Mouse (Mus musculus) cerebellum, adult 9-11 months (tissue): Measurements from ENCODE around the gene Adtrp.

Source experiments
- DNase-seq: peaks from one replicate; pipeline ENCODE4 v3.0.0; 2022

Gene Adtrp

DNA sequence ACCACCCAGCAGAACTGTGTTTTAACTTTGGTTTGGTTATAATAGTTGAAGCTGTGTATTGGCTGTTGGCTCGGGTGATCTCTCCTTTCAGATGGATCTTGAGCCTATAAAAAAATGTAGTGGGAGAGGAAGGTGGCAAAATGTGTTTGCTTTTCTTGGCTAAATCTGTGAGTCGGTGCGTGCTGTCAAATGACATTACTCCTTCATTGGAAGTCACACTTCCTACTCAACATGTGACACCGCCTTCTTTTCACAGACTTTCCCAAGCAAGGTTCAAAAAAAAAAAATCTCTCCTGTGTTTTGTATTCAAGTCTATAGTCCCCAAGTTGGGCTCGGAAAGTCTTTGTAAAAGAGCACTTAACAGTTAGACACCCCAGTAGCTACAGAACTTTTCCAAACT is 19.9 kb downstream of the Adtrp start:
- no peak for DNase-seq

DNA sequence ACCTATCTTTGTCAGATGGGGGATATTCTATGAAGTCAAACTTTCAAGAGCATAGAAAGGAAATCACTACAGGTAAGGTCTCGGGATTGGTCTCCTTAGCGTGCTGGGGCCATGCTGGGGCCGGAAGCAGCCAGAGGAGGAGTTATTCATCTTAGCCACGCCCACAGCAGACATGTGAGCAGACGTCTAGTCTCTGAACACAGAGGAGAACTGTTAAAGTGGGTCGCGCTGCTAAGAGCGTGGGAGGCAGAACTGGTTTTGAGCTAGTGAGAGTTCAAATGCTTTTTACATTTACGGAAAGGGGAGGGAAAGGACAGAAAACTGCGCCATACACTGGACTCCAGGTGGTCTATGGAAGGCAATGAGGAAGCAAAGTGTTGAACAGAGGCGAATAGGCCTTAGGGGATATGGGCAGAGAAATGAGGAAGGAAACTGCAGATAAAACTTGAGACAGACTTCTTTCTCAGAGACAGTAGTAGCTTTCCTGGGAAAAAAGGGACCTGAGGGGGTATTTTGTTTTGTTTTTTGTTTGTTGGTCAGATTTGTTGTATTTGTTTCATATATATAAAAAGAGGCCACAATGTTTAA is 22.0 kb downstream of the Adtrp start:
- no peak for DNase-seq

DNA sequence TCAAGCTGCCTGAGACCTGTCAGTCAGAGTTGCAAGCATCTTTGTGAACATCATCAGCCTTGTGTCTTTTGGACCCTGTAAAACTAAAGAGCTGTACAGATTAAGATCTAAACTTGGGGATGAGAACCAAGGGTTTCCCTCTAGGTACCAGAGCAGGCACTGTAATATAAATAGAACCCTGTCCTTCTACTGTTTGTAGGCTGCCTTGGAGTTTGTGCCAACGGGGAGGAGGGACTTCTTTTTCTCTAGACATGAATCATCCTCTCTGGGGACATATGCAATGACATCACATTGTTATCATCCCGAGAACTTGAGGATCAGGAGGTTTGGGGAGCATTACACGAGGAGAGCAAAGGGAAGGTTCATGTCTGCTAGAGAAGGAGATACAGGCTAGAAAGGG is 24.4 kb downstream of the Adtrp start:
- no peak for DNase-seq

DNA sequence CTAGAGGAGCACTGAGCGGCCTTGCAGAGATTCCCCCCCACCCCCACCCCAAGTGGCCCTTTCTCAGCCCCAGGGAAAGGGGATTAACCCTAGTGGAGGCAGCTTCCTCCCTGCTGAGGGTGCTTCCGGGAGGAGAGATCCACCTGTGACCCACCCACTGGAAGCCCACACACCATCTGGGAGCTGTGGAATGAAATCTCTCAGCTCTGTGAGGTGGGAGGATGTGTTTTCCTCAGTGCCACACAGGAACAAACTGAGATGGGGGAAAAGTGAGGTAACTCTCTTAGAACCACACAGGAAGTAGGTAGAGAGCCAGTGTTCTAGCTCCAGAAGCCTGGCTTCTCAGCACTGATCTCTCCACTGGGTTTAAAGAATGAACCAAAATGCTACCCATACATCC is 24.9 kb downstream of the Adtrp start:
- no peak for DNase-seq

DNA sequence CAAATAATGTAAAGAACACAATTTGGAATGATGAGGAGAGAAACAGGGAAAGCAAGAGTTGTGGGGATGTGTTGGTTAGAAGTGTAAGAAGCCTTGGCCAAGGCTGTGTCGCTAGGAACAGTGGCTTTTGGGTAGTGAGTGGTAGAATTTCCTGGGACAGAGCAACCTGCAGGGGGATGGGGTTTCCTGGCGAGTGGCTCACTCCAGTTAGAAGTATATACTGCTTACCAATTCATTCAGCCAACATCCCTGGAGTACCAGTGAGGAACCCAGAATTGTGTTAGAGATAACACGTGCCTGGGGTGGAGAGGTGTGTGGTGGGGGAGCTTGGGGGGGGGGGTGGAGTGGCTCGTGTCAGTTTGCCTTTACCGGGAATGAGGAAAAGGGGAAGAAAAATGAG is 25.4 kb downstream of the Adtrp start:
- DNase-seq = no peak

DNA sequence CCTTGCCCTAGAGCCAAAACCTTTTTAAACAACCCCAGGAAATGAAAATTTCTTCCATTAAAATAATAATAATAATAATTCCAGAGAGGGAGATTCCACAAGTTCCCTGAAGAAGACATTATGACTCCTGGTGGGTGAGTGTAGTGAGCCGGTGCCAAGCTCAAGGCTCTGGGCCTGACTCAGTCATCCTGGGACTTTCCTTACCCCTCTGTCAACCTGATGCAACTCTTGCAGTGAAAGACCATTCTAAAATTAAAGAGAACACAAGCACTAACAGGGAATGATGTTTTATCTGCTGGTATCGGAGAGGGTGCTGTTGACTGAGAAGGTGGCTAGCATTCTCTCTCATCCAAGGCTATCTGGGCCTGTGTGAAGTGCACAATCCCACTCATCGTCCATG is 26.5 kb downstream of the Adtrp start:
- no peak for DNase-seq

DNA sequence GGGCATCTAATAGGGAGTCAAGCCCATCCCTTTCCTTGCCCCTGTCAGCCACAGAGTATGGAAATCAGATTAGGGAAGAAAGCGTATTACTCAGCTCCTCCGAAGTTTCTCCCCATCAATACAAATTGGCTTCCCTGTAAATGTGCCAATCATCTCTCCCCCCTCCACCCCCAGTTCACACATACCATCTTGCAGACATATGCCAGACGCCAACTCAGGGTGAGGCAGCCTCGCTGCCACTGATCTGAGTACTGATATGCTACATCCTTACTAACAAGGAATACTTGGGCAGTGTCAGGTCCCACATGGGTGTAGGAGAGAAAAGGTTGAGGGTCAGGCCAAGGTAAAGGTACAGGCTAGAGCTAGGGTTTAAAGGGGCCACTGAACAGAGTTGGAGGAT is 27.6 kb downstream of the Adtrp start:
- no peak for DNase-seq

DNA sequence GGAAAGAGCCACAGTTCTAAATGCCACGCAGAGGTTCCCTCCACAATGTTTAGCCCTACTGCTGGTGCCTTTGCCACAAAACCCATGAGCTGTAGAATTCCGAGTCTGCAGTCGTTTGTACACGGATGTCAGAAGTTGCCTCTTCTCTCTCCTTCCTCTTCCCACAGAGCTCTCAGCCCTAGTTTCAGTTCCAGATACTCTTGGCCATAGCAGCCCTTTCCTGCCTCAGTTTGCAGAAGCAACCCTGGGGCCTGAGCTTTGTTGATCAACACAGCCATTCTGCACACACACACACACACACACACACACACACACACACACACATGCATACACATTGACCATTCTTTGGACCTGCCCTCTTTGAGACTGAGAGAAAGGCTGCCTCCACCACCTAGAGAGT is 28.0 kb downstream of the Adtrp start:
- no peak for DNase-seq

DNA sequence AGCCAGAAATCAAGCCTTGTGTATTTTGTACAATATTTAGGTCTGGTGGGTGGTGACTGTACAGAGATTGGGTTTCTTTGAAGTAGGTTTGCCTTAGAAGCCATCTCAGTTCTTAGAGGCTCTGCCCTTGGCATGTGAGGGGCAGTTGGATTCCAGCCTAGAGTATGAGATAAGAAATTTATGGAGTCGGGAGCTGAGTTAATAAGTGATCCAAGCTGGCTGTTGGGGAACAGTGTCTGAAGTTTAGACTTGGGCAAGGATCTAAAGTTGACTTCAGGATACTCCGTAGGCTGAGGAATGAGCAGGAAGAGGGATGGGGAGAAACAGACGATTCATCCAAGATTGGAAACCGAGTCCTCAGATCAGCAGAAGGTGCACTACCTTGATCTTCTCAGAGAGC is 29.9 kb downstream of the Adtrp start:
- DNase-seq = no peak

DNA sequence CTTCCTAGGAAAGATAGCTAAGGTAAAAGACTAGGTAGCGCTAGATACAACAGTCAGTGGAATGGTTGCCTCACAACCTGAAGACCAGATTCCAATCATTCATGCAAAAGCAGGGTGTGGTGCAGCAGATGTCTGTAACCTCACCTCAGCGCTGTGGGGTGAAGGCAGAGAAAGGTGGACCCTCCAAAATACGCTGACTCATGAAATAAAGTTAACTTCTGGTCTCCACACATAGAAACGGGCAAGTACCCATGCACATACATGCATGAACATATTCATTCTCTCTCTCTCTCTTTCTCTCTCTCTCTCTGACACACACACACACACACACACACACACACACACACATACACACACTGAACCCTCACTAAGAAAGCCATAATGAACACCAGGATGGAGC is 30.8 kb downstream of the Adtrp start:
- DNase-seq = no peak

DNA sequence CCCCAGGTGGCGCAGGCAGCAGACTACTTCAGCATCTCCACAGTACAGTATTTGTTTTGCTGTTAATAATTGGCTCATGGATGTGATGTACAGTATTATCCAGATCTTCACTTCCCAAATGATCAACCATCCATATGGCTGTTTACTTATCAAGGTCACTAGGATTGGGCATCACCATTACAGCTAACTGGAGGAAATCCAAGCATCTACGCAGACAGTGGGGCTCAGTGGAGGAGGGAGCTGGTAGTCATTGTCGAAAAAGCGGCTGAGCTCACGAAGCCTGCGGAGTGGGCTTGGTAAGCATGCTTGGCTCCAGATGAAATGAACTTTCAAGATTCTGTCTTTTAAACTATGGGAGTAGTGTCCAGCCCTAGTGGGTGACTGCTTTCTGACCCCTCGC is 36.7 kb downstream of the Adtrp start:
- no peak for DNase-seq

DNA sequence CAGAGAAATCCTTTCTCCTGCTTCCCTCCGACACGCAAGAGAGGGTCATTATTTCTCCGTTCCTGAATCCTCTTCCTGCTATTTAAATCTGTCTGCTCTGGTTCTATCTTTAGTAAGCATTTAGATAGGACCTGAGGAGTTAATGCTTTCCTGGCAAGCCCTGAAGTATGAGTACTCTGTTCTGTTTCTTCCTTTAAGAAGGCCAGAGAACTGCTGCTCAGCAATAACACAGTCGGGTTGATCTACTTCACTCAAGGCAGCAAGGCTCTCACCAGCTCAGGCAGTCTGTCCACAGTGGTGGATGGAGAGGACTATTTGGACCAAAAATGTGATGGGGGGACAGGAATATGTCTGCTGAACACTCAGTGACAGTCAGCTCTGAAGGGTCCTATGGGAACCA is 39.7 kb downstream of the Adtrp start:
- no peak for DNase-seq

DNA sequence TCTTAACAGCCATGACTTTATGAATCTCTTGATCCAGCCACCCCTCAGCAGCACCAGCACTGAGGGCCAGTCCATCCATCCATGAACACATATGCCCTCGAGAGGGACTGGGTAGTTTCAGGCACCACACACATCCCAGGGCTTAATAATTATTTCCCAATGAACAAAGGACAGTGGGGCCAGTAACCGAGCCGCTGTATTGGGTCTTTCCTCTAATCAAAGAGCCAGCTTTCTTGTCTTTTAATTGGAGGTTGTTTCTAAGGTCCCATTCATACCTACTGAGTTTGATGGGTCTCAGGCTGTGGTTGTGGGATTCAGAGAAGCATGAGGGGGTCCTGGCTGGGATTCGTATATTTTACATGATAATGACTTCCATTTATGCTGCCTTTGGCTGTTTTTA is 40.2 kb downstream of the Adtrp start:
- no peak for DNase-seq

DNA sequence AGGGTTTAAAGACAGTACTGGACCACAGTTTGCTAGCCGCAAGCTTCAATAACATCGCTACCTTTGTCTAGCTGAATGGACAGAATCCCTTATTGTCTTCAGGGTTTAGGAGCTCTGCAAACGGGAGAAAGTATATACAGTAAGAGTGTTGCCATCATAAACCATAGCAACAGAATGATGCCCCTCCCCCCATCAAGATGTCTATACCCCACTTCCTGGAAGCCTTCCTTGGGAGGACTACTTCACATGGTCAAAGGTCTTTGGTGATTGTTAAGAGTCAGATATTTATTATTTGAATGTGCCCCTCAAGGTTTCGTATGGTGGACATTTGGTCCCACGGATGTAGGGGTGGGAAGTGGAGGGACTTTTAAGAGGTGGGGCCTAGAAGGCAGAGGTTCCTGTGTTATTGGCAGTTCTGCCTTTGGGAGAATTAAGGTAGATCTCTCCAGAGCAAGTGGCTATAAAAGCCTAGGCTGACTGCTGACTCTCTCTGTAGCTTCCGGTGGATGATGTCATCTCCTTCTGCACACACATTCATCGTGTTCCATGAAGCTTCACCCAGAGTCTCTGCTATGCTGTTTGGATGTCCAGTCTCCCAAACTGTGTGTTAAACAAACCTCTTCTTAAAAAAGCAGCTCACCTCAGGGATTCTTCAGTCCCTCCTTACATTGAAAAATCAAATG is 42.2 kb downstream of the Adtrp start:
- no peak for DNase-seq

DNA sequence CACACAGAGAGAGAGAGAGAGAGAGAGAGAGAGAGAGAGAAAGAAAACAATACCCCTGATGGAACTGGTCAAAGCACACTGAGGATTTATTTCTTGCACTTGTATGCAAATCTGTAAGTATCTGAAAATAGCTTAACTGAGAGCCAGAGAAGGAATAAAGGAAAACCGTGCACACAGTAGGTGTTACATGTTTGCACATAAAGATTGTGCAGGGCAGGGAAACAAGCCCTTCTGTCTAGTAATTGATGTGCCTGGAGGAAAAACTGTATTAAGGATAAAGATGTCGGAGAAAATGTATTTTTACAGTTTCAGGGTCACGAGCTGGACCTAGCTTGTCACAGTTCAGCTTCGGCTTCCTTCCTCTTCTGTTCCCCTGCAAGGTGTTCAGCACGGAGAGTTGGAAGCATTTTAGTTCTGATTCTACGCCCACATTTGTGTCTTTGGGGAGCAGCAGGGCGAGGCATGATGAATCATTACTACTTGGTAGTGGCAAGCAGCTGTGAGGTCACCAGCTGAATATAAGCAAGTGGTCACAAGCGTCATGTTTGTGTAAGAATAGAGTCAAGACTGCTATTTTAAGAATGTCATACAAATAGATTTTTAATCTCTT is 43.7 kb downstream of the Adtrp start:
- no peak for DNase-seq

DNA sequence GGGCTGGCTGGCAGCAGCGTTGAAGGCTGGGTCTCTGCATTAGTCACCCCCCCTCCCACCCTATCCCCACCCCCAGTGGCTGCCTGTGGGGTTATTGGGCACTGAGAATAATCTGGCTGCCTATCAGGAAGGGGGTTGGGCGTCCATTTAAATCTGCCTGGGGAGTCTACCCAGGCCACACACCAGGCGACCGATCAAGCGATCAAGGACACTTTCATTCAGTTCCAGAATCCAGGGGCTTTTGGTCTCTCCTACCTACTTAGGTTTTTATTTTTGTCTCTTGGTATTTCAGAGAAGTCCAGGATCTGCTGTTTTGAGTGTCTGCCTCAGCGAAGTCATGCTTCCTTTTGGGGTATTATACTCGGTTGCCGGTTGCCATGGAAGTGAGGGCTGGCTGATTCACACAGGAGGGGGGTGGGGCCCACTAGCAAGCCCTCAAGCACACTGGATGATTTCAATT is 46.3 kb downstream of the Adtrp start:
- peak; percentile 10 for DNase-seq

DNA sequence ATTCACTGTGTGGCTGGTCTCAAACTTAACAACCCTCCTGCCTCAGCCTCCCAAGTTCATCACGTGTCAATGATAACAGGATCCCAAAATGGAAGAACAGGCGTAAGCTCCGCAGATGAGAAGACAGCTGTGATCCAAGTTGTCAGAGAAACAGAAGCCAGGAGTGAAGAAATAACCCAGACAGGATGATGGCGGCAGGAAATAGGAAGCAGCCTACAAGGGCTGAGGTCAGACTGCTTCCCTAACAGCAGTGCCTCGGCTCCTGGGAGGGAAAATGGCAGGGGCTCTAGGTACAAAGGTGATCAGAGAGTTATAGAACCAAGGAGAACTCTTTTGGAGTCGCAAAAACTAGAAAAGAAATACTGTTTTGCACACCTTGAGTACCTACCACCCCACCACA is 54.6 kb downstream of the Adtrp start:
- DNase-seq = no peak

DNA sequence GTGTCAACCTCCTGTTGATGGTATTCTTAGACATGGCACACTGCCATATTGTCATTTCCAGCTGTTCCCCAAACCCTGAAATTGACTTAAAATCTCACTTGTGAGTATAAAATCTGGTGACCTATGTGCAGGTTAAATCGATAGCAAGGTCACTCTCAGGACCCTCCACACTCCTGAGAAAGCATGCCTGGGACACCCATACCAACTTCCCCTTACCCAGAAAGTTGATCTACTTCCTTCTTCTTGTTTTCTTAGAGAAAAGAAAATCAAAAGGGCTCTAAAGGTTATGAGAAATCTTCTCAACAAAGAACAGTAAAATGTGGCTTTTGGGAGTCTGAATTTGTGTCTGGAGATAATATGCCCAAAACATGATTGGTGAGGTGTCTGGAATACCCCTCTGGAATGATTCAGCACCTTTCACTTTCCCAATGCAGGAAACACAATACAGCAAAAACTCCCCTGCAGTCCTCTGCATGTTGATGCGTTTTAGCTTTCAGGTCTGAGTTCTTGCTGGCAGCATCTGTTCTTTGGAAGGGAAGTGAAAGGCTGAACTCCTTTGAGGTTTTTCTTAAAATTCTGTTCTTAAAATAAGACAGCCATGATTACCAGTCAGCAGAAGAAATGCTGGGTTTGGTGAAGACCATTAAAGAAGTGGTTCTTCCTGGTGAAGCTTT is 59.5 kb downstream of the Adtrp start:
- no peak for DNase-seq

DNA sequence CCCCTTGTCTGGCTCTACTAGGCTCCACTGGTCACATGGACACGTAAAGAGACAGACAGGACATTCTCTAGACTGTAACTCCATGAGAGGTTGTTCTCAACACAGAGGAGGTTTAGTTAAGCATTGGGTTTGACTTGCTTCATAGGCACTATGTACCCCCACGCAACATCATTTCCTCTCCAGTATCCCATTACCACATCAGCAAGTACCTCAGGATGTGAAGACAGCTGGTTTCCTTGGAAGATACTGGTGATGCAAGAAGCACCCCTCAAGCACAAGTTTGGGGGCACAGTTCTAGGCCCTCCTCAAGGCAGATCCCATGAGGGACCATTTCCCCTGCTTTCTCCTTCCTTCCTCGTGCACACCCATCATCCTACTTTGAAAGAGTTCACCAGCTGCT is 60.8 kb downstream of the Adtrp start:
- no peak for DNase-seq

DNA sequence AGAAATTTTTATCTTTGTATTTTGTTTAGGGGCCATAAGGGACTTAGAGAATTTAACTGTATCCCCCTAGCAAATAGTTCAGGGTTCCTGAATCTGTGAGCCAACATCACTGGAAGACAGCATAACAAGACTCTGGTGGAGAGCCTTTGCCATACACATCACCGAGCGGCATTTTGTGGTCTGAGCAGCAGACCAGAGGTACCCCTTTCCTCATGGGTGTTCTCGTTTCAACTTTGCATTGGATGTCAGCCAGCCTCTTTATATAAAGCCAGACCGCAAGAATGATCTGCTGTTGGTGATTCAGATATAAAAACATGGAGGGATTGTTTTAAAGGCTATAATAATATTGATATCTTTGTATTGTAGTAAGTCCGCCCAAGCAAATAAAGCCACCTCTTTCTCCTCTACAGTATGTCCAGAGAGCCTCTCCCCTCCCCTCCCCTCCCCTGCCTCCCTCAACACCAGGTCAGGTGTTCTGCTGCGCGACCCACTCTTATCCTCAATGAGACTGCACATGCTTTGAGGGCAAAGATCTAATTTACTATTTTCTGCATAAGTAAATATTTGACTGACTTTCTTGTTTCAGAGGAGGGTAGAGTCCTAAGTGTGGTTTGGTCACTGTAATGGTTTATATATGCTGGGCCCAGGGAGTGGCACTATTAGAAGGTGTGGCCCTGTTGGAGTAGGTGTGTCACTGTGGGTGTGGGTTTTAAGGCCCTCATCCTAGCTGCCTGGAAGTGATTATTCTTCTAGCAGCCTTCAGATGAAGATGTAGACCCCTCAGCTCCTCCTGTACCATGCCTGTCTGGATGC is 62.4 kb downstream of the Adtrp start:
- no peak for DNase-seq

DNA sequence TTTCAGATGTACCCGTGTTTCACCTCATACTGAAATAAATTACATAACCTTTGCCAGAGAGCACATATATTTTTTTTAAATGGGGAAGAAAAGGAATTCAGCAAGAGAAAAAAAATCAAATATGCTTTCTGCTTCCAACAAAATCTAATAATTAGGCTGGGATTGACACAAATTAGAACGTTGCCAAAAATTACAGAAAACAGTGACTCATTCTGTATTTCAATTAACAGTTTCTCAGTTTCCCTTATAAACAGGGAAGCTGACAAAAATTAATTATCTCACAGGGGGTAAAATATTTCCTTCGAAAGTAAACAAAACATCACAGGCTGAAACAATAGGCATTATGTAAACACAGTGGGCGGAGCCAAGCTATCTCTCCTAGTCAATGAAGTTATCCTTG is 67.2 kb downstream of the Adtrp start:
- no peak for DNase-seq

DNA sequence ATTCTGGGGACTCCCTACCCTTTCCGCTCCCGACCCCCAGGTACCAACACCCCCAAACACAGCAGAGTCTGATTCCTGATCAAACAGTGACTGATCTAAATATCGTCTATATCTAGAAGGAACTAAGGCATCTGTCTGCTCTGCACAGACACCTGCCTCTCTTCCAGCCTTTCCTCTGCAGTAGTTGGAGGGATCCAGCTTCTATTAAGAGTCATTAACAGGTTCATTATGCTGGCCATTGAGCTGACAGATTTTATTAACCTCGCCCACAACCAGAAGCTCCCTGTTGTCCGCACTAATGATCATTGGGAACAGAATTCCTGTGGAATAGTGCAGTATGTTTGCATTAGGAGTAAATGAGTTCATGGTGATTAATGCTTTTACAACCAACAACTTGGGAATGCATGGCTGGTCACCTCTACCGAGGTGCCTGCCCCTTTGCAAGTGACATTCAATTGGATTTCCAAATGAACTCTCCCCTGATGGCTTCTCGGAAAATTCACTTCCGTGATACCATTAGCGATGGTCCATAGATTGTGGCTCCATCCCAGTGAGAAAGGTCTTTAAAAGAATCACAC is 67.8 kb downstream of the Adtrp start:
- no peak for DNase-seq

DNA sequence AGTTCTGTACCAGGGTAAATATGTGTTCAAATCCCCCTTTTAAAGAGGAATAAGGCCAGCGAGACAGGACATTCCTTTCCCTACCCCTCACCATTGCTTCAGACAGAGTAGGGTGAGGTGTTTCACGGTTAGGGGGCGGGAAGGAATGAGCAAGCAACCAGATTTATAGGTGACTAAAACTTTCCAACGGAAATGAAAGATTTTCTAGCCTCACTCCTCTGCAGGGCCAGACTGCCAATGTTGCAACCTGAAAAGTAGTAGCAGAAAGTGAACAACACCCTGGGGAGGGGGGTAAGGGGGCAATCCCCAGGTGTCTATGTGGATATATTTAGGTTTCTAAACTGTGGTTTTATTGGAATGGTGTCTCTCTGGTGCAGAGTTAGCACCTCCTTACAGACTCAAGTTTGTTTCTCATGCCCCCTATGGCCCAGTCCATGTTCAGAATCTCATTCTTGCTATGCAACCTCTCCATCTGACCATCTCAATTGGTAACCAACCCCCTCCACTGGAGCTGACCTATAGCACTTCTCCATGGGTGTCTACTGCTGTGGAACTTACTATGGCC is 73.6 kb downstream of the Adtrp start:
- no peak for DNase-seq
